Mouse (Mus musculus): ENCODE results near the gene Allc. TPM values are rescaled to one million over a fixed set of nuclear protein-coding genes. Genes with fewer than 3 reads are reported as not detected.

Gene Allc
- polyA plus RNA-seq, 1 experiment from 2014 or later = not detected

DNA sequence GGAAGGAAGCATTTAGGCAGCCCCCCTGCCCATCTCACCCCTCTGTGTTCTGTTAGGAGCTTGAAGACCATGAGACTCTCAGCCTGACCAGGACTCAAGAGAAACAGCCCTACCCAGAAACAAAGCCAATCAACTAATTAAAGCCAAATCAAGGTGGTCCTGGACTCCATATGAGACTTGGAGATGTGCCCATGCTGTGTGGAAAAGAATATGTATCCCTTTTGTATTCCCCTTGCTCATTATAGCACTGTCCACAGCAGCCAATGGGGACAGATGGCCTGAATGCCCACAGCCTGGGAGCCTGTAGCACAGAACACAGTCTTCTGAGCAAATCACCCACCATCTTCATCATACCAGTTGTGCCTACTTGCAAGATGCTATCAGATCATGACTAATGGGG lies 14.5 kb upstream of the Allc start:
- H3K4me1 ChIP-seq (ENCODE audit: control insufficient read depth, low read depth, low read length) = no peaks in the 10 kb centered on the region
- no peaks in the 10 kb centered on the region for H3K9me3 ChIP-seq (replicated peaks; ENCODE audit: control insufficient read depth, low read length)
- ATAC-seq (ENCODE audit: low read depth) = no peak
- no peak overlapping the region for H3K9ac ChIP-seq (ENCODE audit: low read depth, low read length)
- no peaks in the 10 kb centered on the region for H3K27me3 ChIP-seq (ENCODE audit: control insufficient read depth, insufficient read depth, low read depth, low read length)
- H3K36me3 ChIP-seq (ENCODE audit: control insufficient read depth, insufficient read depth) = no peaks in the 10 kb centered on the region
- no peak overlapping the region for H3K4me3 ChIP-seq (ENCODE audit: low read depth, low read length)
- H3K27ac ChIP-seq (ENCODE audit: low read length) = no peak overlapping the region
- no peak overlapping the region for H3K4me2 ChIP-seq (ENCODE audit: low read depth, low read length)

DNA sequence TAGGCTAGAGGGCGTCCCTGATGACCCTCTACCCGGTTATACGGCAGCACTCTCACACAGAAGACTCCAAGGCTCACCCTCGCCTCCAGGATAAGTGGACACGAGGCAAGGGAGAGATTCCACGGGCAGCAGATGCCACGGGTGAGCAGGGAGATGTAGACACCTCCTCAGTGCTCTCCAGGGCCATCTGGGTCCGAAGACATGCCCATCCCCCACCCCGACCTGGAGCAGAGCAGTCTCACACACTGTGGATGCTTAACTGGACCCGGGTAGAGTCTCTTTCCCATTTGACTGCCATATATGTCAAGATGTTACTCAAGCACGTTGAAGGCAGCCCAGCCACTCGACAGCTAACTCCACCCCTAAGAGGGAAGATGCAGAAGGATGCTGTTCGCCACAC lies 8.1 kb upstream of the Allc start:
- Histone ChIP-seq H3K9ac (ENCODE audit: low read depth, low read length) (no peak overlapping the region), H3K4me3 (ENCODE audit: low read depth, low read length) (no peak overlapping the region), H3K36me3 (ENCODE audit: control insufficient read depth, insufficient read depth) (no peaks in the 10 kb centered on the region), H3K27me3 (ENCODE audit: control insufficient read depth, insufficient read depth, low read depth, low read length) (no peaks in the 10 kb centered on the region; the same call in 1 of the 2 replicates), H3K27ac (ENCODE audit: low read length) (no peak overlapping the region), H3K4me1 (ENCODE audit: control insufficient read depth, low read depth, low read length) (no peaks in the 10 kb centered on the region), H3K4me2 (ENCODE audit: low read depth, low read length) (no peak overlapping the region), H3K9me3 (replicated peaks; ENCODE audit: control insufficient read depth, low read length) (no peaks in the 10 kb centered on the region)
- WGBS (ENCODE audit: insufficient replicate concordance) = 32% methylated on average over 13 of the region's 13 CpGs
- no peak for ATAC-seq (ENCODE audit: low read depth)

DNA sequence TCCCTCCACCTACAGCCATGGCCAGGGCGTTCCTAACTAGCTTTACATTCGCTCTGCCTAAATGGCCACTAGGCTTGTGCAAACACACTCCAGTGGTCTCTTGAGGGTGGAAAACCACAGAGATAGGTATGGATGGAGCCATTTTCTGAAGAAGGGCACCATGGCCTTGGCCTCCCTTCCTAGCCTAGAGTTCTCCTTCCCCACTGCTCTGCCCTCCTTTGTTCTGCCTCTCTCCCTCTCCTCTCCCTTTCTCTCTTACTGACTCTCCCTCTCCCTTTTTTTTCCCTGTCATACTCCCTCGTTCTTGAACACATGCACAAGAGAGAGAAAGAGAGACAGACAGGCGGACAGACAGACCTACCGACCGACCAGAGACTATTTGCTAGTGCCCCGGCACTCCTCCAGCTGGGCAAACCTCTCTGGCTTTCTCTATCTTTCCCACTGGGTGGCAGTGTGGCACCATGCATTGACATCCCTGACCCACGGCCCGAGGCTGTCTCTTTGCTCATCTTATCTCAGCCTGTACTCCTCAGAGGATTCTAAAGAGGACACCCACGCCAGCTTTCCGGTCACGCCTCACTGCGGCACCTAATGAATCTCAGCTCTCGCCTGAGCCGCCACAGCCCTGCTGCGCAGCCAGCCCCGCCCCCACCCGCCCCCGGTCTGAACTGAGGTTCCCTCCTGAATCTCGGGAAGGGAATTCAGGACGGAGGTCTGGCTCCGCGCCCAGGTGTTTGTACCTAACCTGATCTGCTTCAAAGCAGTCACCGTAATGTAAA lies 7.0 kb upstream of the Allc start:
- Histone ChIP-seq H3K4me2 (ENCODE audit: low read depth, low read length) (peak overlapping the region; percentile 51), H3K36me3 (ENCODE audit: control insufficient read depth, insufficient read depth) (no peaks in the 10 kb centered on the region), H3K9me3 (replicated peaks; ENCODE audit: control insufficient read depth, low read length) (no peaks in the 10 kb centered on the region), H3K4me1 (ENCODE audit: control insufficient read depth, low read depth, low read length) (no peaks in the 10 kb centered on the region), H3K27ac (ENCODE audit: low read length) (no peak overlapping the region), H3K27me3 (ENCODE audit: control insufficient read depth, insufficient read depth, low read depth, low read length) (no peaks in the 10 kb centered on the region; the same call in 1 of the 2 replicates), H3K4me3 (ENCODE audit: low read depth, low read length) (peak overlapping the region; percentile 36; the same call in 1 of the 2 replicates), H3K9ac (ENCODE audit: low read depth, low read length) (no peak overlapping the region)
- peak; percentile 78 for ATAC-seq (ENCODE audit: low read depth)
- WGBS (ENCODE audit: insufficient replicate concordance) = 10% methylated on average over 24 of the region's 24 CpGs

DNA sequence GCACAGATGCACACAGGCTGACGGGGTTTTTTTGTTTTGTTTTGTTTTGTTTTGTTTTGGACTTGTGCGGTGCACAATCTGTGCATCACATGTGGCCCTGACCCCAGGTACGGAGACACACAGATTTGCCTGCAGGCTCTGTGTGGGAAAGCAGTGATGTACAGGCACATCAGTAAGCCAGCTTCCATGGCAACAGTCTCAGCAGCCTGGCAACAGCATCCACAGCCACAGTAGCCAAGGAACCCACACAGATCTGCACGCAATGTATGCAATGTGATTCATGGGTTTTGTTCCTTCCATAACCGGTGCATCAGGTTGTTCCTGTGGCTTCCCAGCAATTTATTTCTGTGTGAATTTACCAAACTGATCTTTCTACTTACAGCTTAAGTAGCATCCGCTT lies 5.6 kb upstream of the Allc start:
- Histone ChIP-seq H3K36me3 (ENCODE audit: control insufficient read depth, insufficient read depth) (no peaks in the 10 kb centered on the region), H3K4me1 (ENCODE audit: control insufficient read depth, low read depth, low read length) (no peaks in the 10 kb centered on the region), H3K9me3 (replicated peaks; ENCODE audit: control insufficient read depth, low read length) (no peaks in the 10 kb centered on the region), H3K27me3 (ENCODE audit: control insufficient read depth, insufficient read depth, low read depth, low read length) (no peaks in the 10 kb centered on the region; the same call in 1 of the 2 replicates), H3K4me3 (ENCODE audit: low read depth, low read length) (no peak overlapping the region), H3K9ac (ENCODE audit: low read depth, low read length) (no peak overlapping the region), H3K27ac (ENCODE audit: low read length) (no peak overlapping the region), H3K4me2 (ENCODE audit: low read depth, low read length) (no peak overlapping the region)
- ATAC-seq (ENCODE audit: low read depth) = no peak
- WGBS (ENCODE audit: insufficient replicate concordance) = 69% methylated on average over 6 of the region's 6 CpGs

DNA sequence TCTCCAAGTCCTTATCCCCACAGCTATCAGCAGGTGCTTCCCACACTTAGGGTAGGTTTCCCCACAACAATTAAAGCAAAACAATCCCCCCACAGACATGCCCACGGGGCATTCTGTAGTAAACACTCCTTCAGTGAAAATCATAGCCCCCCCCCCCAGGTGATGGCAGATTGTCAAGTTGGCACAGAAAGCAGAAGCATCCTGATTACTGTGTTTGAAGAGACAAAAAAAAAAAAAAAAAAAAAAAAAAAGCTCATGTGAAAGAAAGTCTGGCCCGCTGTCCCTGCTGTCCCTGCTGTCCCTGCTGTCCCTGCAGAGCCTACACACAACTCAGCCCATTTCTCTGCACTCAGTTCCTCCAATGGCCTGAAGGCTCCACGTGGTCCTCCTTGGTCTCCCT lies 1.7 kb upstream of the Allc start:
- no peak for ATAC-seq (ENCODE audit: low read depth)
- no peak overlapping the region for H3K4me2 ChIP-seq (ENCODE audit: low read depth, low read length)
- no peak overlapping the region for H3K9ac ChIP-seq (ENCODE audit: low read depth, low read length)
- WGBS (ENCODE audit: insufficient replicate concordance) = 39% methylated on average over 3 of the region's 3 CpGs
- no peaks in the 10 kb centered on the region for H3K36me3 ChIP-seq (ENCODE audit: control insufficient read depth, insufficient read depth)
- H3K9me3 ChIP-seq (replicated peaks; ENCODE audit: control insufficient read depth, low read length) = no peaks in the 10 kb centered on the region
- H3K27ac ChIP-seq (ENCODE audit: low read length) = no peak overlapping the region
- no peak overlapping the region for H3K4me3 ChIP-seq (ENCODE audit: low read depth, low read length)
- no peaks in the 10 kb centered on the region for H3K4me1 ChIP-seq (ENCODE audit: control insufficient read depth, low read depth, low read length)
- H3K27me3 ChIP-seq (ENCODE audit: control insufficient read depth, insufficient read depth, low read depth, low read length) = no peaks in the 10 kb centered on the region

DNA sequence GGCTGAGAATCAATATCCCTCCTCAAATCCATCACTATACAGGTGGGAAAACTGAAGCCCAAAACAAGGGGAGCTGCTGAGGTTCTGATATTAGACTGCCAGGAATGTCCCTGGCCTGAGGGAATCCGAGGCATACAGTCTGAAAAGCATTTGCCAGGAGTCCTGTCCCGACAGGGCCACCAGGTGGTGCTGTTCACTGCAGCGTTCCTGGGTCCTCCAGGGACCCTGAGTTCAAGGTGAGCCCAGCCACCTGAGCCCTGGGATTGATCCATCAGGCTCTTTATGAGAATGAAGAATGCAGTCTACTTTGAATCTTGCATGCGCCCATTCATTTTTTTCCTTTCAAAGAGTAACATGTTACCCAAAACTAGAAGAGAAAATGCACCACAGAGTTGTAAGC lies 3.2 kb downstream of the Allc start:
- no peak overlapping the region for H3K4me3 ChIP-seq (ENCODE audit: low read depth, low read length)
- H3K36me3 ChIP-seq (ENCODE audit: control insufficient read depth, insufficient read depth) = no peaks in the 10 kb centered on the region
- 19% methylated on average over 4 of the region's 4 CpGs for WGBS (ENCODE audit: insufficient replicate concordance)
- H3K4me1 ChIP-seq (ENCODE audit: control insufficient read depth, low read depth, low read length) = no peaks in the 10 kb centered on the region
- H3K9me3 ChIP-seq (replicated peaks; ENCODE audit: control insufficient read depth, low read length) = no peaks in the 10 kb centered on the region
- no peak overlapping the region for H3K9ac ChIP-seq (ENCODE audit: low read depth, low read length)
- H3K27me3 ChIP-seq (ENCODE audit: control insufficient read depth, insufficient read depth, low read depth, low read length) = no peaks in the 10 kb centered on the region
- no peak overlapping the region for H3K27ac ChIP-seq (ENCODE audit: low read length)
- no peak overlapping the region for H3K4me2 ChIP-seq (ENCODE audit: low read depth, low read length)
- no peak for ATAC-seq (ENCODE audit: low read depth)

DNA sequence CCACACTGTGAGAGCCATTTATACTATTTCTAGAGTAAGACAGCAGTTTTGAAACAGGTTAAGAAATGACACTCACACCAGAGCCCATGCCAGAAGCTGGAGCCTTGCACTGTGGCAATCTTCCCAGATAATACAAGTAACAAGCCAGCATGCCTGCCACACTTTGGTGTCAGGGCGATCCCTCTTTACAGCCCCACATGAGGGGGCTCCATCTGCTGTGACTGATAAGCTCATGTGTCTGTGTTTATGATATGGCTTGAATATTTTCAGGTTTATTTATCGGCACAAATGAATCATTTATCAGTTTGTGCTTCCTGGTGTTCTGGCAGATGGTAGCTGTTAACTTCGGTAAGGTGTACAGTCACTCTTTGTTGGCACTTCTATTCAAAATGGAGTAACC lies 4.2 kb downstream of the Allc start:
- no peaks in the 10 kb centered on the region for H3K36me3 ChIP-seq (ENCODE audit: control insufficient read depth, insufficient read depth)
- ATAC-seq (ENCODE audit: low read depth) = no peak
- no peaks in the 10 kb centered on the region for H3K4me1 ChIP-seq (ENCODE audit: control insufficient read depth, low read depth, low read length)
- H3K27me3 ChIP-seq (ENCODE audit: control insufficient read depth, insufficient read depth, low read depth, low read length) = no peaks in the 10 kb centered on the region
- no peak overlapping the region for H3K27ac ChIP-seq (ENCODE audit: low read length)
- no peak overlapping the region for H3K9ac ChIP-seq (ENCODE audit: low read depth, low read length)
- H3K9me3 ChIP-seq (replicated peaks; ENCODE audit: control insufficient read depth, low read length) = no peaks in the 10 kb centered on the region
- no peak overlapping the region for H3K4me3 ChIP-seq (ENCODE audit: low read depth, low read length)
- WGBS (ENCODE audit: insufficient replicate concordance) = 32% methylated on average over 3 of the region's 3 CpGs
- H3K4me2 ChIP-seq (ENCODE audit: low read depth, low read length) = no peak overlapping the region

DNA sequence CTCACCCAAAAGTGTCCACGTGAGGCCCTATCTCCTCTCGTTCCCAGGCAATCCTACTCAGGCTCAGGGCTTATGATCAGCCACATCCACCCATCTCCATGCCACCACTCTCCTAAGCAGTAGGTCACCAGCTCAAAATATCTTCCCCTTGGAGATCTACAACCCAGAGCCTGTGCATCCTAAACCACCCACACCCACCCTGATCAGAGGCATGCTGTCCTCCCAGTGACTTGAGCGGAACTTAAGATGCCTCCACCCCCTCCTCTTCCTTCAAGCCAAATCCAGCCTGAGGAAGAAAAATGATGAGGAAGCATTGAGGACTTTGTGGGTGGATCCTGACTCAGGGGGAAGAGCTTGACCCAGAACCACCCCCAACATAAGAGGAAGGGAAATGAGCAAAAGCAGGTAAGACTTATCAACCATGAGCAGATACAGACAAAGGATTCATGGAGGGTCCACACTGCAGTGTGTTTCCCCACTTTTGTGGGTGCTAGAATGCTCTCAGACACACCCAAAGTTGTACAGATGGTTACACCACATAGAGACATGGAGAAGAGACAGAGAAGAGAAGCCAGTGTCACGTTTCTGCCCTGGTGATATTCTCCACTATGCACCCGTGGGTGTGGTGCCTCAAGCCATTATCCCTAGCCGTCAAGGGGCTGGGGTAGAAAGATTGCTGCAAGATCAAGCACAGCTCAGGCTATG lies 6.8 kb downstream of the Allc start:
- Histone ChIP-seq H3K9me3 (replicated peaks; ENCODE audit: control insufficient read depth, low read length) (no peaks in the 10 kb centered on the region), H3K27ac (ENCODE audit: low read length) (no peak overlapping the region), H3K4me3 (ENCODE audit: low read depth, low read length) (no peak overlapping the region), H3K27me3 (ENCODE audit: control insufficient read depth, insufficient read depth, low read depth, low read length) (no peaks in the 10 kb centered on the region), H3K9ac (ENCODE audit: low read depth, low read length) (no peak overlapping the region), H3K4me2 (ENCODE audit: low read depth, low read length) (no peak overlapping the region), H3K36me3 (ENCODE audit: control insufficient read depth, insufficient read depth) (no peaks in the 10 kb centered on the region), H3K4me1 (ENCODE audit: control insufficient read depth, low read depth, low read length) (no peaks in the 10 kb centered on the region)
- no peak for ATAC-seq (ENCODE audit: low read depth)
- WGBS (ENCODE audit: insufficient replicate concordance) = 43% methylated on average over 6 of the region's 6 CpGs

DNA sequence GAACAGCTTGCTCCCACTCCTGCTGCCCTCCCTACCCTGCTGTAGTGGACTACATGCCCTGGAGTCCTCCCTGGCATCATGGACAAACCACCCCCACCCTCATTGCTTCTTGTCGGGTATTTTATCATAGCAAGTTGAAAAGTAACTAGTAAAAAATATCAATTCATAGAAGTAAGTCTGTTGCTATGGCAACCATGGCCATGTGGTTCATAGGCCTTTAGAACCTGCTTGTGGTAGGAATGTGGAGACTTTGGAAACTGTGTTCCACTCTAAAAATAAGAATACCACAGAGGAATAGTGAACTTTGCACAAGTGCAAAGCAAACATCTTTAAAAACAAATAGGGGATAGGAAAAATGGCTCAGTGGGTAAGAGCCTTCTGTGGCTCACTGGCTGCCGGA lies 10.1 kb downstream of the Allc start:
- 68% methylated on average over 2 of the region's 2 CpGs for WGBS (ENCODE audit: insufficient replicate concordance)

More for the DNA sequence above, 10.1 kb downstream of the Allc start:
- Histone ChIP-seq H3K4me1 (ENCODE audit: control insufficient read depth, low read depth, low read length) (no peaks in the 10 kb centered on the region), H3K27me3 (ENCODE audit: control insufficient read depth, insufficient read depth, low read depth, low read length) (no peaks in the 10 kb centered on the region), H3K4me3 (ENCODE audit: low read depth, low read length) (no peak overlapping the region), H3K9ac (ENCODE audit: low read depth, low read length) (no peak overlapping the region), H3K9me3 (replicated peaks; ENCODE audit: control insufficient read depth, low read length) (no peaks in the 10 kb centered on the region), H3K27ac (ENCODE audit: low read length) (no peak overlapping the region), H3K4me2 (ENCODE audit: low read depth, low read length) (no peak overlapping the region), H3K36me3 (ENCODE audit: control insufficient read depth, insufficient read depth) (no peaks in the 10 kb centered on the region)
- no peak for ATAC-seq (ENCODE audit: low read depth)

Measured in liver, embryonic 16.5 days (tissue).